Mouse (Mus musculus): Measurements from ENCODE around the gene Fbxo24. TPM values are rescaled to one million over a fixed set of nuclear protein-coding genes. Genes with fewer than 3 reads are reported as not detected.

The Fbxo24 gene
- polyA plus RNA-seq, 1 experiment from 2014 or later = 0.16 TPM

DNA sequence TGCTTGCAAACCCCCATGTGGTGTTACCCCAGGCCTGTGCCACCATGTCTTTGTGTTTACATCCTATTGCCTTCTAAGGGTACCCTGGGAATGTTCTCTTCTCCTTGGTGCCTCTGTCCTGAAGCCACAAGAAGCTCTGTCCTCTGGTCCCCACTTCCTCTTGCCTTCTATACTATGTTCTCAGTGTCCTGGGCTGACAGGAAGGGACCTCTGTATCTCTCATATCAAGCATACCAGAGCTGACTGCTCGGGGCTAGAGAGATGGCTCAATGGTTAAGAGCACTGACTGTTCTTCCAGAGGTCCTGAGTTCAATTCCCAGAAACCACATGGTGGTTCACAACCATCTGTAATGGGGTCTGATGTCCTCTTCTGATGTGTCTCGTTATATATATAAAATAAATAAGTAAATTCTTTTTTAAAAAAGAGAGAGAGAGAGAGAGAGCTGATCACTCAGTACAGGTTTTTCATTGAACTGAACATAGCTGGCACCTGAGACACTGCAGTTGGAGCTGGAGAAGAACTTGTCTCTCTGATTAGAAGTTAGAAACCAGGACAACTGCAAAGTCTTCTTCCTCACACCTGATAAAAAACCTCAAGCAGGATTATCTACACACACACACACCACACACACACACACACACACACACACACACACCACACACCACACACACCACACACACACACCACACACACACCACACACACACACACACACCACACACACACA is 30.5 kb downstream of the Fbxo24 start:
- Histone ChIP-seq H3K4me2 (no peak overlapping the region), H3K27ac (no peak overlapping the region), H3K9me3 (replicated peaks) (no peaks in the 10 kb centered on the region), H3K4me1 (peaks cover 33% of the 10 kb centered on the region), H3K36me3 (peaks cover 11% of the 10 kb centered on the region), H3K27me3 (no peaks in the 10 kb centered on the region), H3K4me3 (replicated peaks) (no peak overlapping the region), H3K9ac (no peak overlapping the region)
- 81% methylated on average over 2 of the region's 2 CpGs for WGBS
- ATAC-seq (replicated peaks; ENCODE audit: low FRiP score) = no peak

GRCm38 (mm10) chr5:137597625-137598024 is 31.2 kb downstream of the Fbxo24 start:
- ATAC-seq (replicated peaks; ENCODE audit: low FRiP score) = no peak
- no peaks in the 10 kb centered on the region for H3K27me3 ChIP-seq

GRCm38 (mm10) chr5:137596601-137597261 is 32.1 kb downstream of the Fbxo24 start:
- WGBS = 36% methylated on average over 26 of the region's 30 CpGs
- no peaks in the 10 kb centered on the region for H3K9me3 ChIP-seq (replicated peaks)
- peaks cover 11% of the 10 kb centered on the region for H3K36me3 ChIP-seq
- no peaks in the 10 kb centered on the region for H3K27me3 ChIP-seq
- H3K27ac ChIP-seq = peak overlapping the region; percentile 39; the same call in 1 of the 2 replicates
- ATAC-seq (replicated peaks; ENCODE audit: low FRiP score) = no peak
- peak overlapping the region; percentile 22; the same call in 1 of the 2 replicates for H3K4me3 ChIP-seq (replicated peaks)
- H3K4me2 ChIP-seq = peak overlapping the region; percentile 48
- H3K4me1 ChIP-seq = peaks cover 21% of the 10 kb centered on the region
- no peak overlapping the region for H3K9ac ChIP-seq

More at GRCm38 (mm10) chr5:137597625-137598024, 31.2 kb downstream of the Fbxo24 start:
- Histone ChIP-seq H3K9ac (no peak overlapping the region), H3K4me3 (replicated peaks) (no peak overlapping the region), H3K36me3 (peaks cover 11% of the 10 kb centered on the region), H3K4me1 (peaks cover 27% of the 10 kb centered on the region), H3K9me3 (replicated peaks) (no peaks in the 10 kb centered on the region), H3K4me2 (no peak overlapping the region), H3K27ac (no peak overlapping the region)
- WGBS = 93% methylated on average over 6 of the region's 6 CpGs

DNA sequence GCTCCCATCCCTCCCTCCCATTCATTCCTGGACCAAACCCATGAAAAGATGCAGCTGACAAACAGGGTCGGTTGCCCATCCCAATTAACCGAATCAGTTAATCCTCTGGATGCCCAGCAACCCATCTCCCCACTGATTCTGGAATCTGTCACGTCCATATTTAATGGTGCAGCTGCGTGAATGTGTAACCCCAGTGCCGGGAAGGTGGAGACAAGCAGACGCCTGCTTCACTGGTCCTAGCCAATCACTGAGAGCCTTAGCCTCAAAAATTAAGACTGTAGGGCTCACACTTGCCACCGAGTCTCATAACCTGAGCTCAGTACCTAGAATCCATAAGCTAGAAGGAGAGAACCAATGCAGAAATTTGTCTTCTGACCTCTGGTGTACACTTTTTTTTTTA is 32.9 kb downstream of the Fbxo24 start:
- H3K27me3 ChIP-seq = no peaks in the 10 kb centered on the region
- H3K9me3 ChIP-seq (replicated peaks) = no peaks in the 10 kb centered on the region
- H3K4me1 ChIP-seq = peaks cover 19% of the 10 kb centered on the region
- H3K4me3 ChIP-seq (replicated peaks) = no peak overlapping the region
- no peak overlapping the region for H3K4me2 ChIP-seq
- H3K9ac ChIP-seq = no peak overlapping the region
- 84% methylated on average over 7 of the region's 7 CpGs for WGBS
- ATAC-seq (replicated peaks; ENCODE audit: low FRiP score) = no peak
- H3K27ac ChIP-seq = no peak overlapping the region
- H3K36me3 ChIP-seq = peaks cover 11% of the 10 kb centered on the region

DNA sequence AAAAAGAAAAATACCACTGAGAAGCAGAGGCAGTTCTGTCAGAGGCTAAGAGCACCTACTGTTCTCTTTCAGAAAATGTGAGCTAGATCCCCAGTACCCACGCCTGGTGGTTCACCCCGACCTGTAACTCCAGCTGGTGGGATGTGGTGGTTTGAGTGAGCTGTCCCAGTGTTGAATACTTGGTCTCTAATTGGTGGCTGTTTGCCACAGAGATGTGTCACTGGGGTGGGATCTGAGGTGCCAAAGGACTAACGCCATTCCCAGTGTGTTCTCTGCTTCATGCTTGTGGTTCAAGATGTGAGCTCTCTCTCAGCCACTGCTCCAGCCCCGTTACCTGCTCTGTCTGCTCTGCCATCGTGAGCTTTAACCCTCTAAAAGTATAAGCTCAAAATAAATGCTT is 38.3 kb downstream of the Fbxo24 start:
- Histone ChIP-seq H3K4me3 (replicated peaks) (no peak overlapping the region), H3K4me1 (no peaks in the 10 kb centered on the region), H3K9ac (no peak overlapping the region), H3K27ac (no peak overlapping the region), H3K27me3 (no peaks in the 10 kb centered on the region), H3K36me3 (no peaks in the 10 kb centered on the region), H3K4me2 (no peak overlapping the region), H3K9me3 (replicated peaks) (no peaks in the 10 kb centered on the region)
- no peak for ATAC-seq (replicated peaks; ENCODE audit: low FRiP score)
- WGBS = 77% methylated on average over 5 of the region's 5 CpGs

- H3K4me2 ChIP-seq = no peak overlapping the region
- H3K4me3 ChIP-seq (replicated peaks) = no peak overlapping the region
- 36% methylated on average over 8 of the region's 8 CpGs for WGBS
- no peaks in the 10 kb centered on the region for H3K9me3 ChIP-seq (replicated peaks)
- H3K9ac ChIP-seq = no peak overlapping the region
- peaks cover 30% of the 10 kb centered on the region for H3K27me3 ChIP-seq
- no peak overlapping the region for H3K27ac ChIP-seq
- no peak for ATAC-seq (replicated peaks; ENCODE audit: low FRiP score)
- no peaks in the 10 kb centered on the region for H3K36me3 ChIP-seq
- peaks cover 17% of the 10 kb centered on the region for H3K4me1 ChIP-seq
Measured at GRCm38 (mm10) chr5:137584976-137585375, 43.8 kb downstream of the Fbxo24 start.

DNA sequence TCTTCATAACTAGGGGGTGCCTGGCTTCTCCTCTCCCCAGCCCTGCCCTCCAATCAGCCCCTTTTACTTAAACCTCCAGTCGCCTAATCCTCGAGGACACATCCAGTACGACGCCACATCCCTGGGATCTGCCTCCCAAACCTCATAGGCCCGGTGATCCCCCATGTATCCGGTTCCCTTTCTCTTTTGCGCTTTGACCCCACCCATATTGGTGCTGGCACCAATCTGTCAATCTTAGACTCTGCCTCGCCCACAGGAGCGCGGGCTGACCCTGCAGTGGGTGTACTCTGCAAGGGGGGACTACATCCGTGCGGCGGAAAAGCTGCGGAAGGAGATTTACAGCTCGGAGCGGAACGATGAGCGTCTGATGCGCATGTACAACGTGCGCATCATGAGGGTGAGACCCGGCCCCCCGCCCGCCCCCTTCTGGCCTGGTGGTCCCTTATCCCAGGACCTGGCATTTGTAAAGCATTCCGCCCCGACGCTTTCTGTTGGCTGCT is 45.1 kb downstream of the Fbxo24 start:
- Histone ChIP-seq H3K9me3 (replicated peaks) (no peaks in the 10 kb centered on the region), H3K27ac (no peak overlapping the region), H3K4me2 (peak overlapping the region; percentile 63), H3K4me1 (peaks cover 17% of the 10 kb centered on the region), H3K27me3 (peaks cover 30% of the 10 kb centered on the region), H3K4me3 (replicated peaks) (peak overlapping the region; percentile 40), H3K36me3 (no peaks in the 10 kb centered on the region), H3K9ac (peak overlapping the region; percentile 22; the same call in 1 of the 2 replicates)
- 14% methylated on average over 27 of the region's 27 CpGs for WGBS
- ATAC-seq (replicated peaks; ENCODE audit: low FRiP score) = 0 out of 2 replicates have a peak, but pooled peaks have one; percentile 32

DNA sequence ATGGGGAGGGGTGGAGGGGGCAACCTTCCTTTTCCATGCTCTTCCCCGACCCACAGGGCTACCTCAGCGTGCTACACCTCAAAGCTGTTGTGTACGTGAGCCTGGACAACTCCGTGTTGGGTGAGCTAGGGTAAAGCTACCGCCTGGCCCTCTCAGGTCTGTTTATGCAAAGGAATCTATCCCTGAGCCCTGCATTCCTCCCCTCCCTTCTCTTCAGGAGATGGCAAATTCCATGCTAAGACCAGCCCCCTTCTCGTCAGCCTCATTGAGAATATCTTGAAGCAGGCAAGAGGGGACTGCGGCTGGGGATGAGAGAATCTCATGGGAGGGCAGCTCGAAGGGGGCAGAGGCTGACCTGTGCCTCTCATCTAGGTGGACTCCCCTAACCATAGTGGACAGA is 46.1 kb downstream of the Fbxo24 start:
- H3K4me2 ChIP-seq = no peak overlapping the region
- WGBS = 49% methylated on average over 8 of the region's 8 CpGs
- no peaks in the 10 kb centered on the region for H3K9me3 ChIP-seq (replicated peaks)
- no peaks in the 10 kb centered on the region for H3K36me3 ChIP-seq
- no peak overlapping the region for H3K9ac ChIP-seq
- peaks cover 17% of the 10 kb centered on the region for H3K4me1 ChIP-seq
- H3K27me3 ChIP-seq = peaks cover 30% of the 10 kb centered on the region
- no peak overlapping the region for H3K27ac ChIP-seq
- no peak for ATAC-seq (replicated peaks; ENCODE audit: low FRiP score)
- H3K4me3 ChIP-seq (replicated peaks) = no peak overlapping the region

GRCm38 (mm10) chr5:137580246-137580645 is 48.6 kb downstream of the Fbxo24 start:
- H3K4me3 ChIP-seq (replicated peaks) = no peak overlapping the region
- no peak for ATAC-seq (replicated peaks; ENCODE audit: low FRiP score)
- H3K9me3 ChIP-seq (replicated peaks) = no peaks in the 10 kb centered on the region
- peaks cover 17% of the 10 kb centered on the region for H3K4me1 ChIP-seq
- peaks cover 34% of the 10 kb centered on the region for H3K27me3 ChIP-seq
- 78% methylated on average over 6 of the region's 6 CpGs for WGBS
- no peak overlapping the region for H3K9ac ChIP-seq
- H3K27ac ChIP-seq = no peak overlapping the region
- H3K4me2 ChIP-seq = no peak overlapping the region
- H3K36me3 ChIP-seq = no peaks in the 10 kb centered on the region

DNA sequence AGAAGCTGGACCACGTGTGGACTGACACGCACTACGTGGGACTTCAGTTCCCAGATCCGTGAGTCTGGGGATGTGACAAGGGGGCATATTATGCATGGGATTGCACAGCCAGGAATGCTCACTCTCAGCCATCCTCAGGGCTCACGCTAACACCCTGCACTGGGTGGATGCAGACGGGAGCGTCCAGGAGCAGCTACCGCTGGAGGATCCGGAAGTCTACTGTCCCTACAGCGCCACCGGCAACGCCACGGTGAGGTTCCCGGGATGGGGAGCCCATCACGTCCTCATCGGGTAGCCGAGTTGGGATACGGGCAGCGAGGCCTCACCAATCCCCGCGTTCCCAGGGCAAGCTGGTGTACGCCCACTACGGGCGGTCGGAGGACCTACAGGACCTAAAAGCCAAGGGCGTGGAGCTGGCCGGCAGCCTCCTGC is 54.3 kb downstream of the Fbxo24 start:
- Histone ChIP-seq H3K4me1 (peaks cover 8% of the 10 kb centered on the region), H3K9me3 (replicated peaks) (no peaks in the 10 kb centered on the region), H3K27ac (no peak overlapping the region), H3K36me3 (no peaks in the 10 kb centered on the region), H3K4me2 (peak overlapping the region; percentile 66), H3K4me3 (replicated peaks) (peak overlapping the region; percentile 35), H3K27me3 (peaks cover 15% of the 10 kb centered on the region; the same call in 1 of the 2 replicates), H3K9ac (peak overlapping the region; percentile 14; the same call in 1 of the 2 replicates)
- 8% methylated on average over 27 of the region's 27 CpGs for WGBS
- no peak for ATAC-seq (replicated peaks; ENCODE audit: low FRiP score)

DNA sequence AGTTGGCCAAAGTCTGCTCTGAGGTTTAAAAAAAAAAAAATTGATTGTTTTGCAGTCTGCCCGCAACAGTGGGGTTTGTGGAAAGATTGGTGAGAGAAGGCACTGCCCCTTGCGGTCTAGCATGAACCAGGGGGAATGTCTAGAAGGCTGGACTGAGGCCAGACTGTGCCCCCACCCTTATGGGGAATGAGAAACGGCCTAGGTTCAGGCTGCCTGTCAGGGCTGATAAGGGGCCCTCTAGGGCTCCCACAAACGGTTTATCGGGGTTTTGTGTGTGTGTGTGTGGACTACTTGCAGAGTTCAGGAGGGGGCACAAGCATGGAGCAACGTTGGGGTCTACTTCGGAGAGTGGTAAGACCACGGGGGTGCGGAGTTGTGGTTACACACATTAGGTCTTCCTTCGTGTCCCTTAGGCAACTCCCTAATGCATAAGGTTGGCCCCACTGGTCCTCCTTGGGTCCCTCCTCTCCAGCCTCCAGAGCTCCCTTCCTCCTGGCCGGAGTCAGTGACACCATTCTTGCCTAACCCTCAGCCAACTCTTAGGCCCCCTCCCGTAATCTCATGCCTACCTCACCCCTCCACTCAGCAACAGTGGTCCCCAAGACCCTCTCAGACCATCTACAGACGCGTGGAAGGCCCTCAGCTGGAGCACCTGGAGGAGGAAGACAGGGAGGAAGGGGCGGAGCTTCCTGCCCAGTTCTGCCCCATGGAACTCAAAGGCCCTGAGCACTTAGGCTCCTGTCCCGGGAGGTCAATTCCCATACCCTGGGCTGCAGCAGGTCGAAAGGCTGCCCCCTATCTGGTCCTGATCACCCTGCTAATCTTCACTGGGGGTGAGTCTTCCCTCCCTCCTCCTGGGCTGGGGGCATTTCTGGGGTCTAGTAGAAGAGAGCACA is 57.9 kb downstream of the Fbxo24 start:
- Histone ChIP-seq H3K36me3 (no peaks in the 10 kb centered on the region), H3K4me3 (replicated peaks) (no peak overlapping the region), H3K27me3 (peaks cover 10% of the 10 kb centered on the region; the same call in 1 of the 2 replicates), H3K9ac (no peak overlapping the region), H3K9me3 (replicated peaks) (no peaks in the 10 kb centered on the region), H3K4me1 (peaks cover 8% of the 10 kb centered on the region), H3K4me2 (no peak overlapping the region), H3K27ac (no peak overlapping the region)
- WGBS = 78% methylated on average over 17 of the region's 17 CpGs
- peak; percentile 67; the same call in 1 of the 2 replicates for ATAC-seq (replicated peaks; ENCODE audit: low FRiP score)
